Mouse (Mus musculus): ENCODE data around the gene Gm28434. TPM values are rescaled to one million over a fixed set of nuclear protein-coding genes. Genes with fewer than 3 reads are reported as not detected.

Gm28434 gene
- polyA plus RNA-seq (2015; fragmentation: Nextera tagmentation; extraction: Ambion mirVana) = not detected in 2 replicates

DNA sequence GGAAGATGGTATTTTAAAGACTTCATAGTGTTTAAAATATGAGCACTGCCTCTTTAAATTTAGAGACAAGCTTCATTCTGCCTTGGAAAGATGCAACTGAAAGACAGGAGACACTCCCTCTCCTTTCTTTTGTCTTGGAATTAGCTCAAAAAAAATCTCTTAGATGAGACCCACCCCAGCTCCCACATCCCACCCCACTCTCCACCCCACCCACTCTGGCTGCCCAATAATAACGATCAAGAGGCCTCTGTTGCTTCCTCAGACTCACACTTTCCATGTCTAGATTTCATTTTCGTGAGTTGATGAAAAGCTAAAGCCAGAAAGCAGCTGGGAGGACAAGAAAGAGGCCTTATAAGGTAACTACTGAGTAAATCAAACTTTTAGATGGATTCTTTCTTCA, at the start of gene Gm28434, which contains the start of gene 2310003L06Rik:
Gene Gm28434, plus strand, starts transcription at position 317 of the 400 bp plus-strand sequence.
Gene 2310003L06Rik, plus strand, starts transcription at position 259 of the 400 bp plus-strand sequence.
- no peaks in the 10 kb centered on the region for H3K27me3 ChIP-seq
- no peak within 1 kb of the TSS for H3K4me3 ChIP-seq
- WGBS = 63% methylated on average over 2 of the region's 2 CpGs
- no peaks in the 10 kb centered on the region for H3K9me3 ChIP-seq
- no peaks in the 10 kb centered on the region for H3K36me3 ChIP-seq
- no peak within 1 kb of the TSS for H3K27ac ChIP-seq
- H3K4me1 ChIP-seq = no peaks in the 10 kb centered on the region
- H3K9ac ChIP-seq = no peak within 1 kb of the TSS
- H3K4me2 ChIP-seq = no peak within 1 kb of the TSS
- ATAC-seq (ENCODE audit: insufficient number of reproducible peaks, low FRiP score, low TSS enrichment, low read depth) = no peak

DNA sequence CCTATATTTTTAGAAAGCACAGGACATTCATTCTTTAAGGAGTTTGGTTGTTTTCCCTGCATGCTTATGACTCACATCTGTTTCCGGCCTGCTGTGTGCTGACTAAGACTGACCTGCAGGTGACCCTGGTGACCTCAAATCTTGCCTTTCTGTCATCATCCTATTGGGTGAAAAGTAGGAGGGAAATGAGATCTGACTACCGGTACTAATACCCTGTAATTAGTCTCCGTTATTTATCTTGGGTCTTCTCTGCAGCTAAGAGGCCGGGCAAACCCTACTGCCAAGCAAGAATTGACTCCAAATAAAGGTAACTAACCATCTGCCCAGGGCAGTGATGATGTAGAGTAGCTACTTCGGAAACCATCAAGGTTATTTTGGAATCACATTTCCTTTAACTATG, 43.9 kb upstream of the Gm28434 start, which contains the start of gene Csn3:
Gene Csn3, plus strand, starts transcription at position 208 of the 400 bp plus-strand sequence.
- H3K36me3 ChIP-seq = no peaks in the 10 kb centered on the region
- H3K9me3 ChIP-seq = no peaks in the 10 kb centered on the region
- H3K27me3 ChIP-seq = no peaks in the 10 kb centered on the region
- H3K4me3 ChIP-seq = no peak within 1 kb of the TSS
- H3K4me2 ChIP-seq = no peak within 1 kb of the TSS
- ATAC-seq (ENCODE audit: insufficient number of reproducible peaks, low FRiP score, low TSS enrichment, low read depth) = no peak
- WGBS = 22% methylated on average over 5 of the region's 5 CpGs
- no peaks in the 10 kb centered on the region for H3K4me1 ChIP-seq
- no peak within 1 kb of the TSS for H3K27ac ChIP-seq
- H3K9ac ChIP-seq = no peak within 1 kb of the TSS

DNA sequence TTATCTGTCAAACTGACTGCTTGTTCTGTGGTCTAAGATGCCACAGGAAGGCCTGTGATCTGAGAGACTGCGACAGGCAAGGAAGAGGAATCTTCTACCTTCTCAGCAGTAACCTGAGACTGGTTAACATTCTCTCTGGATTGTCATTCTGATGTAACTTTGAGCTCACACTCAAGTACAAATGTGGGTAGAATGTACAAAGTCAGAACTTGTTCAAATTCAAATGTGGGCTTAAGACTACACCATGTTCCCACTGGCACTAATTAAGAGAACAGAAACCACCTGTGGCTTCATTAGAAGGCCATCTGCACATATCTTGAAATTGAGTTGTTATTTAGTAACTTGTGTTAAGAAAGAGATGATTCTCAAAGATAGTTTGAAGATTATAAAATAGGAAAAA, 37.7 kb upstream of the Gm28434 start:
- Histone ChIP-seq H3K4me1 (no peaks in the 10 kb centered on the region), H3K36me3 (no peaks in the 10 kb centered on the region), H3K9me3 (no peaks in the 10 kb centered on the region), H3K27ac (no peak overlapping the region), H3K9ac (no peak overlapping the region), H3K4me3 (no peak overlapping the region), H3K27me3 (no peaks in the 10 kb centered on the region), H3K4me2 (no peak overlapping the region)
- ATAC-seq (ENCODE audit: insufficient number of reproducible peaks, low FRiP score, low TSS enrichment, low read depth) = no peak
- WGBS = 34% methylated on average over 1 of the region's 1 CpGs

DNA sequence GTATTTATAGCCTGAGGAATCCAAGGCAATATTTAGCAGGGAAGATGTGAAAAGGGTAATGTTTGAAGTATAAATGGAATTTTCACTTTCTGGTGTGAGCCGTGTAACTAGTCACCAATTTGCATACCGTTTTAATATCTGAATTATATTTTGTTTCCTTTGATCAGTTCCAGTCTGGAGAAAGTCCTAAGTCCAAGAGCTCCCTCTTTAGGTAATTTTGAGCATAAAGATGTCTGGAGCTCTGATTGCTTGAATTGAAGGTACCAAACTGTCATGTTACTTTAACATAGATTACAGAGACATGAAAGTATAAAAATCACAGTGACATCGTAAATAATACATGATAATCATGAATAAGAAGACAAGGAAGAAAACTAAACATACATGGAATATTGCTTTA, 28.6 kb upstream of the Gm28434 start:
- Histone ChIP-seq H3K4me1 (no peaks in the 10 kb centered on the region), H3K27me3 (no peaks in the 10 kb centered on the region), H3K9me3 (no peaks in the 10 kb centered on the region), H3K27ac (no peak overlapping the region), H3K9ac (no peak overlapping the region), H3K4me2 (no peak overlapping the region), H3K36me3 (no peaks in the 10 kb centered on the region), H3K4me3 (no peak overlapping the region)
- no peak for ATAC-seq (ENCODE audit: insufficient number of reproducible peaks, low FRiP score, low TSS enrichment, low read depth)
- 43% methylated on average over 3 of the region's 3 CpGs for WGBS

DNA sequence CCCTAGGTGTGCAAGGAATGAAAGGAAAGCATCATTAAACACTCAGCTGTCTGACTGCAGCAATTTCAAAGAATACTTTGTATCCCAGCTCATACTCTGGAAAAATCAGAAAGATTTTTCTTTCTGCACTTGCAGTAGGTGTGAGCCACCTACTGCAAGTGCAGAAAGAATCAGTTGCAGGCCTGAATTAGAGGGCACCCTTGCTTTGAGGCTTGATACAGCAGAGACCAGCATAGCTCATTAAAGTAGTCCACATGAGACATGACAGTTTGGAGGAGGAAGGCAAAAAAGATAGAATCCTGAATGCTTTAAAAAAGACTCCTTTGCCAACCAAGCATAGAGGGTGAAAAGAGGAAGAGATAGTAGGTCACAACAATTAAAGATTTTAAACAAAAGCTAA, 26.8 kb upstream of the Gm28434 start:
- ATAC-seq (ENCODE audit: insufficient number of reproducible peaks, low FRiP score, low TSS enrichment, low read depth) = no peak

DNA sequence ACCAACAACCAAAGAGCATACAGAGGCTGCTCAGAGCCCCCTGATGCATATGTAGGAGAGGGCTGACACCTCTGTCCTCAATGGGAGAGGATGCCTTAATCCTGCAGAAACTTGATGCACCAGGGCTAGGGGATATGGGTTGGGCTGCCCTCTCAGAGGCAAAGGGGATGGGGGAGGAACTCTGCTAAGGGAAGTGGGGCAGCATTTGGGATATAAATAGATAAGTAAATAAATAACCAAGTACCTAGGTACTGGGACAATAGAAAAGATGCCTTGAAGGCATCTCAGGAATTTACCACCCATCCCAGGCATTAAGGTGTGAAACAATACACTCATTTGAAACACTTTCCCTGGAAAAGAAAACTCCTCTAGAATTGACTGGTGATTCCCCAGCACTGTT, 17.5 kb upstream of the Gm28434 start:
- Histone ChIP-seq H3K27me3 (no peaks in the 10 kb centered on the region), H3K27ac (no peak overlapping the region), H3K36me3 (no peaks in the 10 kb centered on the region), H3K9me3 (no peaks in the 10 kb centered on the region), H3K4me2 (no peak overlapping the region), H3K4me1 (no peaks in the 10 kb centered on the region), H3K9ac (no peak overlapping the region), H3K4me3 (no peak overlapping the region)
- no peak for ATAC-seq (ENCODE audit: insufficient number of reproducible peaks, low FRiP score, low TSS enrichment, low read depth)

More for the DNA sequence above, 26.8 kb upstream of the Gm28434 start:
- no peak overlapping the region for H3K9ac ChIP-seq
- H3K4me3 ChIP-seq = no peak overlapping the region
- no peak overlapping the region for H3K4me2 ChIP-seq
- H3K27ac ChIP-seq = no peak overlapping the region
- H3K36me3 ChIP-seq = no peaks in the 10 kb centered on the region
- no peaks in the 10 kb centered on the region for H3K4me1 ChIP-seq
- no peaks in the 10 kb centered on the region for H3K27me3 ChIP-seq
- H3K9me3 ChIP-seq = no peaks in the 10 kb centered on the region

DNA sequence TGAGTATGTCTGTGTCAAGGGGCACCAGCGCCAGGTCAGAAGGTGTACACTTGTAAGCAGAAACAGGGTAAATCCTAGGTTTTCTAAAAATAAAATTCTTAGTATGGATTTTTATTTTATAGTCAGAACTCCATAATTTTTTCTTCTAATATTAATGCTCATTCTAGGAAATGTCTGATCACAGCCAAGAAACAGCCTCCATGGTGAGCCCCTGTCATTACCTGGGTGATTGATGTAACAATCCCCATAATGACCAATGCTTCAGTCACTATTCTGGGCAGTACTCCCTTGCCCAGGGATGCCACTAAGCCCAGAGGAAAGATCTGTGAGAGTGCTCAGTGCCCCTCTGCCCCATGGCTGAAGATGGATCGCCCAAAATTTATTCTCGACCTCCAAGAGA, 9.8 kb downstream of the Gm28434 start, which contains the start of gene Cabs1:
Gene Cabs1, plus strand, starts transcription at position 301 of the 400 bp plus-strand sequence.
- Histone ChIP-seq H3K4me3 (no peak within 1 kb of the TSS), H3K36me3 (no peaks in the 10 kb centered on the region), H3K4me1 (no peaks in the 10 kb centered on the region), H3K4me2 (no peak within 1 kb of the TSS), H3K9ac (no peak within 1 kb of the TSS), H3K27me3 (no peaks in the 10 kb centered on the region), H3K9me3 (no peaks in the 10 kb centered on the region), H3K27ac (no peak within 1 kb of the TSS)
- WGBS = 85% methylated on average over 3 of the region's 3 CpGs
- no peak for ATAC-seq (ENCODE audit: insufficient number of reproducible peaks, low FRiP score, low TSS enrichment, low read depth)

DNA sequence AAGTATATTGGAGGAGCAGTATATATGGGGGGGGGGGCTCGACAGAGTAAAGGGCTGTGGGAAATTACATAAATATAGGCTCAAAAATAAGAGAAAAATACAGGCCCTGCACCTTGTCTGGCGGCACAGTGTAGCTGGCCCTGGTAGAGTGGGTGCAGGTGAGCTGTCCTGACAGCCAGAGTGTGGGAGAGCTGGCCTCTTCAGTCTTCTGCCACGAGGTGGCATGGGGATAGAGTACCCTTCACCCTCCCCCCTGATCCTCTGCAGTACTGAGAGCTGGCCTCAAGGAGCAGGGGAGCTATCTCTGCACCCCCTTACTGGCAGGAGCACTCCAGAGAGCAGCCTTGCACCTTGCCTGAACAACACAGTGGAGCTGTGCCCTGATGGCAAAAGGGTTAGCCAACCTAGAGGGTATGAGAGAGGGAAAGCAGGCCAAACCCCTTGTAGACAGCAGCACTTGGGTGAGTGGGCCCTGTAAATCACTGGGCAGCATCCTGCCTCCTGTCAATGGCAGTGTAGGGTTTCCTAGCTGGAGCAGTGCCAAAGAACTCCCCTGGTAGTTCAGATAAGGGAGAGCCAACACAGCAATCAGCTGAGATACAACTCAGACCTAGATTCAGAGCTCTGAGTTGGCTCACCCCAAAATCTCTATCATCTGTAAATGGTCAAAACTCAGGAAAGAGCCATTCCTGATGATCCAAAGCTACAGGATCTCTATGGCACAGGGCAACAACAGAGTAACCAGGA, 13.3 kb downstream of the Gm28434 start:
- Histone ChIP-seq H3K4me1 (no peaks in the 10 kb centered on the region), H3K4me3 (no peak overlapping the region), H3K27me3 (no peaks in the 10 kb centered on the region), H3K27ac (no peak overlapping the region), H3K9ac (no peak overlapping the region), H3K4me2 (no peak overlapping the region), H3K36me3 (no peaks in the 10 kb centered on the region), H3K9me3 (no peaks in the 10 kb centered on the region)
- WGBS = 56% methylated on average over 3 of the region's 3 CpGs
- peak; percentile 55; the same call in 1 of the 2 replicates for ATAC-seq (ENCODE audit: insufficient number of reproducible peaks, low FRiP score, low TSS enrichment, low read depth)

DNA sequence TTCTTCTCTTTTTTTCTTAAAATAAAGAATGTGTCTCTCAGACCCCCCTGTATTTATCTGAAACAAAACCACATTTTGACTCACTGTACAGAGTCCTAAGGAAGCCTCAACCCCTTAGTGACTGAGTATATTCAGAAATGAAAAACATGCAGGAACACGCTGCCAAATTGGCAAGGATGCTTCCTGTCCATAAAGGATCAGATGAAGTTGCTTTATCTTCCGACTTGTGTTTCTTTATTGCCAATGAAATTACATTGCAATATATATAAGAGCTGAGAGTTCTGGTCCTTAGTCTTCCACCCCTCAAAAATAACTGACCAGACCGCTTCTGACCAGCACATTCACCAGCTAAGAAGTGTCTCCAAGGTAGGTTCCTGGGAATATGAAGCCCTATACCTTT, 32.9 kb downstream of the Gm28434 start, which contains the start of gene Smr3a:
Gene Smr3a, plus strand, starts transcription at position 301 of the 400 bp plus-strand sequence.
- Histone ChIP-seq H3K4me3 (no peak within 1 kb of the TSS), H3K4me2 (no peak within 1 kb of the TSS), H3K27me3 (no peaks in the 10 kb centered on the region), H3K9ac (no peak within 1 kb of the TSS), H3K4me1 (no peaks in the 10 kb centered on the region), H3K27ac (no peak within 1 kb of the TSS), H3K36me3 (no peaks in the 10 kb centered on the region), H3K9me3 (no peaks in the 10 kb centered on the region)
- 72% methylated on average over 3 of the region's 3 CpGs for WGBS
- no peak for ATAC-seq (ENCODE audit: insufficient number of reproducible peaks, low FRiP score, low TSS enrichment, low read depth)

DNA sequence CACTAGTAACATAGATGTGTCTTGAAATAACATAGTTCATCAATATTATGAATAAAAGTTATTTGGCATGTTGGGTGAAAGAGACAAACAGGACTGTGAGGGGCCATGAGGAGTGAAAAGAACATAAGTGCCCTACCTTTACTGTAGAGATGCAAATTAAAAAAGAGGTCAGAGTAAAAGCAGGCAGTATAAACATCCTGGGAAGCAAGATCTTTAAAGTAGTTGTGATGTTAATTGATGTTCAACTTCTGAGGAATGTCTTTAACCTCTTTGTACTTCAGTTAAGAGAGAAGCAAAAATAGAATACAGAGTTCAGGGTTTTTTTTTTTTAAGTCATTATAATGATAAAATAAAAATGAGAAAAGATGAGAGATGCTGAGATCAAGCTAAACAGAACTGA, 35.9 kb downstream of the Gm28434 start:
- Histone ChIP-seq H3K9ac (no peak overlapping the region), H3K27ac (no peak overlapping the region), H3K4me2 (no peak overlapping the region), H3K4me3 (no peak overlapping the region), H3K4me1 (no peaks in the 10 kb centered on the region), H3K9me3 (no peaks in the 10 kb centered on the region), H3K36me3 (no peaks in the 10 kb centered on the region), H3K27me3 (no peaks in the 10 kb centered on the region)
- ATAC-seq (ENCODE audit: insufficient number of reproducible peaks, low FRiP score, low TSS enrichment, low read depth) = no peak

All from limb, embryonic 15.5 days (tissue).